Mouse (Mus musculus): Measurements from ENCODE around the gene Nek4.

The Nek4 gene

DNA sequence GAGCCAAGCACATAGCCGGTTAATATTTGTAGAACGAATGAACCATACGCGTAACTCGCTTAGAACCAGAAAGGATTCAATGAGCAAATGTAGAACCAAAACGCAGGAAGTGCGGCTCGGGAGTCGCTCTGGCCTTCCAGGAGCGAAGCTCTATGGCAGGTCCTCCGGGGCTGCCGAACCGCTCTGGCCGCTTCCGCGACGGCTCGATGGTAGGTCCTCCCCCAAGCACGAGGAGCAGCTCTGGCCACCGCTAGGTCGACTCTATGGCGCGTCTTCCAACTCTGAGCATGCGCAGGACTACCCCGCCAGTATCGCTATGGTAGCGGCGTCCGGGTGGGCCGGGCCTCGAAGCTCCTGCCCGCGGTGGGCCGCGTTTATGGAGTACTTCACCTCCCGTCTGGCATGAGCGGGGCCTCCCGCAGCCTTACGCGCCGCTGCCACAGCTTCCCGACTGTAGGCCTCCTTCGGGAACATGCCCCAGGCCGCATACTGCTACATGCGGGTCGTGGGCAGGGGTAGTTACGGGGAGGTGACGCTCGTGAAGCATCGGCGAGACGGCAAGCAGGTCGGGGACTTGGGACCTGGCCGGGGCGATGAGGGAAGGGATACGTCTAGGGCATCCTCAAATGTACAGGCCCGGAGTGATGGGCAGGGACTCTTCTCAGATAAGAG is at the start of gene Nek4:
Gene Nek4, plus strand, starts transcription at position 224 of the 672 bp plus-strand sequence.
- peak; percentile 97 for DNase-seq (ENCODE audit: low read depth, low spot score)

DNA sequence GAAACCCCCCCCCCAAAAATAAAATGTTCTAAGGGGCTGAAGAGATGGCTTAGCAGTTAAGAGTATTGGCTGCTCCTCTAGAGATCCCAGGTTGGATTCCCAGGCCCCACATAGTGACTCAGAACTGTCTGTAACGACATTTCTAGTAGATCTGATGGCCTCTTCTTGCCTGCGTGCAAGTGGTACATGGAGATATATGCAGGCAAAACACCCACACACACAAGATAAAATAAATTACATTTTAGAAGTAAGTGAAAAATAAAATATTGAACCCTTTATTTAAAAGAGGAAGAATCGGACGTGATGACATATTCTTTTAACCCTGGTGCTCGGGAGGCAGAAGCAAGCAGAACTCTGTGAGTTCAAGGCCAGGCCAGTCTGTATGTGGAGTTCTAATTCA is 48.5 kb upstream of the Nek4 start:
- no peak for DNase-seq (ENCODE audit: low read depth, low spot score)

DNA sequence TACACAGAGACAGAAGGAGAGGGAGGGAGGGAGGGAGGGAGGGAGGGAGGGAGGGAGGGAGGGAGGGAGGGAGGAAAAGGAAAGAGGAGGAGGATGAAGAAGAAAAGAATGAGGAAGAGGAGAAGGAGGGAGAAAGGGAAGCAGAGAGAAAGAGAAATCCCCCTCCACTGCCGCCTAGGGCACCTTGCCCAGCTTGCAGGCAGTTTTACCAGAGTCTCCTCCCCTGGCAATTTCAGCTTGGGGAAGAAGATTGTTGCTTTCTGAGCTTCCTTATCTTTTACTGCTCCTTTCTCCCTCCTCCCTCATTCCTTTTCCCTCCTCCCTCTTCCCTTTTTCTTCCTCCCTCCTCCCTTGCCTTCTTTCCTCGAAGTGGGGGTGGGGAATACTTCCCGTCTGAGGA is 48.1 kb upstream of the Nek4 start:
- no peak for DNase-seq (ENCODE audit: low read depth, low spot score)

- no peak for DNase-seq (ENCODE audit: low read depth, low spot score)
These were observed 46.9 kb upstream of the Nek4 start for GRCm38 (mm10) chr14:30904307-30904706.

- no peak for DNase-seq (ENCODE audit: low read depth, low spot score)
These were observed 45.2 kb upstream of the Nek4 start for GRCm38 (mm10) chr14:30906001-30906400.

- no peak for DNase-seq (ENCODE audit: low read depth, low spot score)
These were observed 43.3 kb upstream of the Nek4 start for GRCm38 (mm10) chr14:30907814-30908265.

GRCm38 (mm10) chr14:30911141-30911540 is 40.0 kb upstream of the Nek4 start:
- DNase-seq (ENCODE audit: low read depth, low spot score) = no peak

- no peak for DNase-seq (ENCODE audit: low read depth, low spot score)
These were observed 38.5 kb upstream of the Nek4 start for GRCm38 (mm10) chr14:30912641-30913040.

- no peak for DNase-seq (ENCODE audit: low read depth, low spot score)
These were observed 37.8 kb upstream of the Nek4 start for GRCm38 (mm10) chr14:30913404-30913803.

- DNase-seq (ENCODE audit: low read depth, low spot score) = no peak
These were observed 34.7 kb upstream of the Nek4 start for GRCm38 (mm10) chr14:30916516-30916915.

- no peak for DNase-seq (ENCODE audit: low read depth, low spot score)
These were observed 29.0 kb upstream of the Nek4 start for GRCm38 (mm10) chr14:30922053-30922670.

GRCm38 (mm10) chr14:30923375-30924105 is 27.6 kb upstream of the Nek4 start, which contains the start of gene Itih3:
Itih3 (minus strand) TSS chr14:30923760.
- DNase-seq (ENCODE audit: low read depth, low spot score) = no peak

DNA sequence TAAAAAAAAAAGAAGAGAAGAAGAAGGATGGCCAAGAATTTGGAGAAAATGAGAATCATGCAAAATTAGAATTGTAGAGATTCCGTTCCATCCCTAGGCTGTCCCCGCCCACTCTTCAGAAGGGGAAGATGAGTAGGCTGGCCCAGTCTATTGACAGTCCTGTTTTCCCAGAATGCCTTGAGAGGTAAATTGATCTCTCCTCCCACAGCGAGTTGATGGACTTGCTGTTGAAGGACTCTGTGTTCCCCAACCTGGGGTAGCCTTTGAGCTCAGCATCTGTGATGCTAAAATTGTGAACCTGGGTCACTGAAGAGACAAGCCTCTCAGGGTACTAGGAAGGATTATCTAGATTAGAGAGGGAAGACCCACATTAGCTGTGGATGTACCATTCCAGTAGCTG is 25.7 kb upstream of the Nek4 start:
- no peak for DNase-seq (ENCODE audit: low read depth, low spot score)

DNA sequence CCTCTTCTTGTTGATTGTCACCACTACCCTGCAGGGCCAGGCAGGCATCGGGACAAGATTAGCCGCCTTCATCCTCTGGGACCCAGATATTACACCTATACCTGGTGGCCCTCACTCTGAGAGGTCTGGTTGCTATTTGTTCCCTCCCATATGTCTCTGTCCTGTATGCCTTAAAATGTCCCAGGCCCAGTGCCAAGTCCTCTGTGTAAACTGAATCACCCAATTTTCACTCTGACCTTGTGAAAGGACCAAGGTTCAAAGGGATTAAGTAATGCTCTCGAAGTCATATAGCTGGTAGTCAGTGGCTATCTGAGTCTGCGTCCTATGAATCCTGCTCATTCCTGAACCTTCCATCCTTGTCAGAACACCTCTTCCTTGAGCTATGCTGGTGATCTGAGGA is 20.8 kb upstream of the Nek4 start:
- no peak for DNase-seq (ENCODE audit: low read depth, low spot score)

DNA sequence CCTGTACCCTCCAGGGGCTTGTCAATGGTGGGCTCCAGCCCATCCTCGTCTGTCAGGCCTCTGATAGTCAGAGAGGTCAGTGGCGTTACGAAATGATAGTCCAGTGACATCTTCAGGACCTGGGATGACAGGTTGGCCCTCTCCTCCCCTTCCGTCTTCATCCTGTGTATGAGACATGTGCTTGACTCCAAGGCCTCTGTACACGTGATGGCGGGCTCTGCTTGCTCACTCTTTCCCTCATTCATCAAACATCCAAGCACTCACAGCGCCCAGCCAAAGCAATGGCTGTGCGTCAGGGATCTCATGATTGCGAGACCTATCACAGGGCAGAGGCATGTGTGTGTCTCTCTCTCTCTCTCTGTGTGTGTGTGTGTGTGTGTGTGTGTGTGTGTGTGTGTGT is 17.8 kb upstream of the Nek4 start:
- DNase-seq (ENCODE audit: low read depth, low spot score) = no peak

- DNase-seq (ENCODE audit: low read depth, low spot score) = no peak
These were observed 8.9 kb upstream of the Nek4 start for GRCm38 (mm10) chr14:30942254-30942653.

DNA sequence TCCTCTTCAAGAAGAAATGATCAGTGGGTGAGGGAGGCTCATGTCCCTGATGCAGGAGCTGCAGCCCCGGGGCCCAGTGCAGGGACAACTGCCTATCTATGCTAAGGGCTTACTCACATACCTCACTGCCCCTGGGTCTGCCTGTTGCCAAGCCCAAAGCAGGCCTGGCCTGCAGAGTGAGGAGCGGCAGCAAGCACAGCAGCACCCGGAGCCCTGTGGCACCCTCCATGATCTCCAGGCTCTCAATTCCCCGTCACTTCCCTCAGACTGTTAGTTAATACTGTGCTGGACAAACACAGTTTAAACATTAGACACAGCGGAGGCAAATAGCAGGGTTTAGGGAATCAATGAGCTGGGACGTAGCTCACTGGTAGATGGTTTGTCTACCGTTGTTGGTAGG is 8.1 kb upstream of the Nek4 start, which contains the start of gene Itih1:
Gene Itih1, minus strand, starts transcription at position 252 of the 400 bp plus-strand sequence.
- DNase-seq (ENCODE audit: low read depth, low spot score) = no peak

- peak; percentile 61 for DNase-seq (ENCODE audit: low read depth, low spot score)
These were observed 7.1 kb upstream of the Nek4 start for GRCm38 (mm10) chr14:30943860-30944674.

- no peak for DNase-seq (ENCODE audit: low read depth, low spot score)
These were observed 6.4 kb upstream of the Nek4 start for GRCm38 (mm10) chr14:30944745-30945144.

DNA sequence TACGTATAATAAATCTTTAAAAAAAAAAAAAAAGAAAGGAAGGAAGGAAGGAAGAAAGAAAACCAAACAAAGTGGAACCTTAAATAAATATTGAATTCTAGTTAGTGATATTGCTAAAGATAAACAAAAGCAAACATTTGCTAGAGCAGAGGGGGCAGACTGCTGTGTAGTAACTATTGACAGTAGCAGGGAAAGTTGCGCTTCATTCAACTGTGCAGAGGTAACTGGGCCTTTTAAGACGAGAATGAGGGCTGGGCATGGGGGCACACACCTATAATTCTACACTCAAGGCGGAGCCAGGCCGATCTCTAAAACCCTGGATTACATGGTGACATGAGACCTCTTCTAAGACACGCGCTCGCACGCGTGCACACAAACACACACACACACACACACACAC is 1.2 kb upstream of the Nek4 start:
- no peak for DNase-seq (ENCODE audit: low read depth, low spot score)

DNA sequence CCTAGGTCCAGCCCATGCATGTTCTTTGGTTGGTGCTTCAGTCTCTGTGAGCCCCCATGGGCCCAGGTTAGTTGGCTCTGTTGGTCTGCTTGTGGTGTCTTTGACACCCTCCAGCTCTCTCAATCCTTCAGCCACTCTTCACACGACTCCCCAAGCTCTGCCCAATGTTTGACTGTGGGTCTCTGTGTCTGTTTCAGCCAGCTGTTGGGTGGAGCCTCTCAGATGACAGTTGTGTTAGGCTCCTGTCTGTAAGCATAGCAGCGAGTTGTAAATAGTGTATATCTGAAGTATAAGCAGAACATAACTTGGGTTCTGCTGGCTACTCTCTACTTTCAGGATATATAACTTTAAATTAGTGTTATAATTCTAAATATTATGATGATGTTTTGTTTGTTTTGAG is 7.3 kb downstream of the Nek4 start:
- no peak for DNase-seq (ENCODE audit: low read depth, low spot score)

GRCm38 (mm10) chr14:30959031-30959430 is 7.9 kb downstream of the Nek4 start:
- DNase-seq (ENCODE audit: low read depth, low spot score) = no peak

Measured in R1 (cell line).